Mouse (Mus musculus) retina, embryonic 14.5 days (tissue): ENCODE results near the gene Ksr2.

Experiments
- DNase-seq: peaks from one replicate; pipeline ENCODE4 v3.0.0-alpha.2; 2015; ENCODE audit warnings: low spot score

Gene Ksr2

GRCm38 (mm10) chr5:117482013-117482412 is 68.2 kb downstream of the Ksr2 start:
- no peak for DNase-seq

DNA sequence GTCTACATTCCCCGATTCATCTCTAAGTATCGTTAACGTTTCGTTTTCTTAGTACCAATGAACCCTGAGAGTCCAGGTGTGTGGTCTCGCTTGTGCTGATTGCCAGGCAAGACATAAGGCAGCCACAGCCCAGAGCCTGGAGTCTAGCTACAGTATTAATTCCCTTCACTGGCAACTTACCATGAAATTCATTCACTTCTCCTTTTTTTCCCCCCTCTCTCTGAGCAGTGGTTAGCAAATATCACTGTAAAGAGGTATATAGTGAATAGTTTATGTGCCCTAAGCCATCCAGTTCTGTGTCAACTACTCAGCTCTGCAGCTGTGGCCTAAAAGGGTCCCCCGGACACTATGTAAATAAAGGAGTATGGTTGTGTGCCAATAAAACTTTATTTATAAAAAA is 71.6 kb downstream of the Ksr2 start:
- DNase-seq: no peak

- no peak for DNase-seq
Observed at GRCm38 (mm10) chr5:117486092-117486491, 72.3 kb downstream of the Ksr2 start.

- no peak for DNase-seq
Observed at GRCm38 (mm10) chr5:117488155-117488554, 74.4 kb downstream of the Ksr2 start.

GRCm38 (mm10) chr5:117488670-117489325 is 75.0 kb downstream of the Ksr2 start:
- DNase-seq: no peak

GRCm38 (mm10) chr5:117492933-117493863 is 79.4 kb downstream of the Ksr2 start:
- peak; percentile 76 for DNase-seq

- peak; percentile 86 for DNase-seq
Observed at GRCm38 (mm10) chr5:117493947-117494346, 80.1 kb downstream of the Ksr2 start.

DNA sequence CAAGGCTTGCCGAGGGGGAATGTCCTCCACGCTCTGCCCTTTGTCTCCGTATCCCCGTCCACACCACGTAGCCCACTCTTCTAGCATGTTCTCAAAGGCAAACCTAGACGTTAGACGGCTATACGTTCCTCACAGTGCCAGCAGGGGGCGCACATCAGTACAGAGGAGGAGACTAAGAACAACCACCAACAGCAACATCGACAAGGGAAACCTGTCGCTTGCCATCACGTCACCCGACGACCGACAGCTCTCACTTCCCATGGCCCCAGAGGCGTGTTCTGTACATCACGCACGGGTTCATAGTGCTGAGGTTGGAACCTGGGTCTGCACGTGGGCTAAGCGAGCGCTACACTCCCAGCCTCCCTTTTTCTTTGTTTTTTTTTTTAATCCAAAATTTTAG is 83.3 kb downstream of the Ksr2 start:
- DNase-seq: peak; percentile 54

- no peak for DNase-seq
Observed at GRCm38 (mm10) chr5:117502611-117503010, 88.8 kb downstream of the Ksr2 start.

GRCm38 (mm10) chr5:117504431-117504830 is 90.6 kb downstream of the Ksr2 start:
- DNase-seq: peak; percentile 56

DNA sequence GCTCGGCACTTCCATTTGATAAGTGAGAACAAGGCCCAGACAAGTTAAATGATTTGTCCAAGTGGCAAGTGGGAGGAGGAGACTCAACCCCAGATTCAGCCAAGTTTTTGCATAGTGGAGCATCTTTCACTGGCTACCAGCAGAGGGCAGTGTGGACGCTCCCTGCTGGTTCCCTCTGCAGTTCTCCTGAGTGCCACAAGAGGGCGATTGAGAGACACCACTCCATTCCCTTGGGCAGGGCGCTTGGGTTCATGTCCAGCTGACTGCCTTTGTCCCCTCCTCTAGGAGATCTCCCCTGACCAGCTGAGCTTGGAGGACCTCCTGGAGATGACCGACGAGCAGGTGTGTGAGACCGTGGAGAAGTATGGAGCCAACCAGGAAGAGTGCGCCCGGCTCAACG is 91.4 kb downstream of the Ksr2 start:
- peak; percentile 80 for DNase-seq

DNA sequence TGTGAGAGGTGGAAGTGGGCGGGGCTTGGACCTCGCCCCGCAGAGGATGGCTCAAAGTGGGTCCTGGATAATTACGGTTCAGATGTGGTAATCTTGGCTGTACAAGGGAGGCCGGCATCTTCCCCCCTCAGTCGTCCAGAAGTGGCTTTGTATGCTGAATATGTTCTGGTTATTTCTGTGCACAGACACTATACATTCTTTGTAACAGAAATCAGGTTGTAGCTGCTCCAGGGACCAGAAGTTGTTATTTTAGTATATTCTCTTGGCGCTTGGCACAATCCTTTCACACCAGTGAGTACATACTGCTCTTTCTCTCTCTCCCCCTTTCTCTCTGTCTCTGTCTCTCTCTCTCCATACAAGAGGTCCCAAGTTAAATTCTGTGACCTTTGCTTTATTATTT is 92.0 kb downstream of the Ksr2 start:
- DNase-seq: no peak

- peak; percentile 79 for DNase-seq
Observed at GRCm38 (mm10) chr5:117506406-117506805, 92.6 kb downstream of the Ksr2 start.

- peak; percentile 82 for DNase-seq
Observed at GRCm38 (mm10) chr5:117509511-117510375, 95.9 kb downstream of the Ksr2 start.

- no peak for DNase-seq
Observed at GRCm38 (mm10) chr5:117510864-117511263, 97.1 kb downstream of the Ksr2 start.

- DNase-seq: no peak
Observed at GRCm38 (mm10) chr5:117515396-117515795, 101.6 kb downstream of the Ksr2 start.

DNA sequence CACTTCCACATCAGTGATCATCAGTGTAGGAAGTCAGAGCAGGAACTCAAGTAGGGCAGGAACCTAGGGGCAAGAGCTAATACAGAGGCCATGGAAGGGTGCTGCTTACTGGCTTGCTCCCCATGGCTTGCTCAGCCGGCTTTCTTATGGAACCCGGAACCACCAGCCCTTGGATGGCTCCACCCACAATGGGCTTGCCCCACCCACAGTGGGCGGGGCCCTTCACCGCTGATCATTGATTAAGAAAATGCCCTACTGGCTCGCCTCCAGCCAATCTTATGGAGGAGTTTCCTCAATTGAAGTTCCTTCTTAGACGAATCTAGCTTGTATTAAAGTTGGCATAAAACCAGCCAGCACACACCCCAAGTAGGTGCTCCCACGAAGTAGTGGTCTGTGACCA is 102.1 kb downstream of the Ksr2 start:
- DNase-seq: no peak

GRCm38 (mm10) chr5:117516597-117516996 is 102.8 kb downstream of the Ksr2 start:
- peak; percentile 87 for DNase-seq

DNA sequence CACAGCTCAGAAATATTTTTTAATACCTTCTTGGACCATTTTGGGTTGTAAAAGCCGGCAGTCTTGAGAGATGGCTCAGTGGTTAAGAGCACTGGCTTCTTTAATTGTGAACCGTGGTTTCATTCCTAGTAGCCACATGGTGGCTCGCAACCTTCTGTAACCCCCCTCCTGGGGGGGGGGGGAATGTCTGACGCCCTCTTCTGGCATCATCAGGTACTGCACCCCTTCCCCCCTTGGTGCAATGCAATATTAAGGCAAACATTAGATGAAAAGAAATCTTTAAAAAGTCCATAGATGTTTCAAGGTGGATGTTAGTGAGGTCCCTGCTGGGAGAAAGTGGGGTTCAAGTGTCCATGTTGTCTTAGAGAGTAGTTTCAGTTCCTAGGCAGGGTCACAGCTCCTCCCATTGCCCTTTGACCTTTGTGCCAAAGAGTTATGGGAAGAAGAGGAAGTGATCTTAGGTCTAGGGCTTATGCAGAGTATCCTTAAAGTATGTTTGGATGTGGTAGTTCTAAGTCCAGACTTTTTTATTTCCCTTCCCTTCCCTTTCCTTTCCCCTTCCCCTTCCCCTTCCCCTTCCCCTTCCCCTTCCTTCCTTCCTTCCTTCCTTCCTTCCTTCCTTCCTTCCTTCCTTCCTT is 106.2 kb downstream of the Ksr2 start:
- DNase-seq: no peak

- DNase-seq: no peak
Observed at GRCm38 (mm10) chr5:117521156-117521555, 107.4 kb downstream of the Ksr2 start.

DNA sequence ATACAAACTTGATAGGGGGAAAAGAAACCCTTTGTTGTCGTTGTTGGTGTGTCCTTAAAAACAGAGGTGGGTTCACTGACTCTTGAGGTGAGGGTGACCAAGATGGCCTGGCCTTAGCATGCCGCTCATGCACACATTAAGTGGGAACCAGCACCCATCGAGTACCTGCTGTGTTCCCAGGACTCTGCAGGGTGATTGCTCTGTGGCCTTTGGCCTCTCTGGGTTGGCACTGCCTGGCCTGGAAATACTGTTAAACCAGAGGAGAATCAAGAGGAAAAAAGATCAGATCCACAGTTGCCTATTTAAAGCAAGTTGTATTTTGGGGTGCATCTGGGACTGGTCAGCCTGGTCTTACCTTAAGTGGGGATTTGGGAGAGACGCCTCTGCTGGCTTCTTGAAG is 107.9 kb downstream of the Ksr2 start:
- DNase-seq: no peak

GRCm38 (mm10) chr5:117522471-117522870 is 108.7 kb downstream of the Ksr2 start:
- no peak for DNase-seq
